Mouse (Mus musculus): ENCODE data around the gene Nhlrc3.
A peak's percentile ranks its signal among the peaks of the same experiment; 100 is the strongest.

The Nhlrc3 gene

GRCm38 (mm10) chr3:53454561-53454960, 8.6 kb downstream of the Nhlrc3 start:
- DNase-seq (ENCODE audit: low spot score in 2 of 2), result no peak

- no peak for DNase-seq (ENCODE audit: low spot score in 2 of 2)
Observed at GRCm38 (mm10) chr3:53454005-53454404, 9.1 kb downstream of the Nhlrc3 start.

GRCm38 (mm10) chr3:53453346-53453745, 9.8 kb downstream of the Nhlrc3 start:
- no peak for DNase-seq (ENCODE audit: low spot score in 2 of 2)

DNA sequence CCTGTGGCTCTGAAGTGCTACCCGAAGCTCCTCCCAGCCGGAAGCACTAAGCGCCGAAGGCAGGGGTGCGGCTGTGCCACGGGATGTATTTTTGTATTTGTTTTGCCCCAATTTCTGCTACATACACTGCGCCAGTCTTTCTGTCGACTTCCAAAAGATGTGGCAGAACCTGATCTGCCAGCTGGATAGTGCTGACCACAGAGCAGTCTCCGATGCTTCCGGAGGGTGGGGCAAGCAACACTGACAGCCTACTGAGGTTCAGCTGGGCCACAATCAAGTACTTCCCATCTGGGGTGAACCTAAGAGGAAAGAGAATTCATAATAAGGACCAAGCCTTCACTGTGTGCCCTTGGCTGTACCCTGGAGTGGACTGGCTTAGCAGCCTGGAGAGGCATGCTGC, 10.8 kb downstream of the Nhlrc3 start:
- DNase-seq (ENCODE audit: low spot score in 2 of 2), result peak; percentile 53 to 69

- no peak for DNase-seq (ENCODE audit: low spot score in 2 of 2)
Observed at GRCm38 (mm10) chr3:53450666-53451065, 12.5 kb downstream of the Nhlrc3 start.

DNA sequence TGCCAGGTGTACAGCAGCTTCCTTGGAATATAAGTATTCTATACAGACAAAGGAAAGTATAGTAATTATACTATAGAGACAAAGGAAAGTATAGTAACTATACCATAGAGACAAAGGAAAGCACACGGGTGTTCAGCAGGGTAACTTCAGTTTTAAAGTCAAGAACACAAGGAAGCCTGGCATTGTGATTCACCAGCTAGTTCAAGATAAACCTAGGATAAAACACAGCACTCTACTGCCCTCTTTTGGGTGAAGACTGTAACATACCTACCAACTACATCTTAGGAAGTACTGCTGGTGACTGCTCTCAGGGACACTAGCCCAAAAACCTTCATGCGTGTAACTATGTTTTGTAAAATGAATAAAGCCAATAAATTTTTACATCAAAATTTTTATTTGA, 14.9 kb downstream of the Nhlrc3 start:
- no peak for DNase-seq (ENCODE audit: low spot score in 2 of 2)

- DNase-seq (ENCODE audit: low spot score in 2 of 2), result no peak
Observed at GRCm38 (mm10) chr3:53446801-53447200, 16.3 kb downstream of the Nhlrc3 start.

GRCm38 (mm10) chr3:53445540-53445939, 17.6 kb downstream of the Nhlrc3 start:
- no peak for DNase-seq (ENCODE audit: low spot score in 2 of 2)

GRCm38 (mm10) chr3:53436550-53436949, 26.6 kb downstream of the Nhlrc3 start:
- DNase-seq (ENCODE audit: low spot score in 2 of 2), result no peak

DNA sequence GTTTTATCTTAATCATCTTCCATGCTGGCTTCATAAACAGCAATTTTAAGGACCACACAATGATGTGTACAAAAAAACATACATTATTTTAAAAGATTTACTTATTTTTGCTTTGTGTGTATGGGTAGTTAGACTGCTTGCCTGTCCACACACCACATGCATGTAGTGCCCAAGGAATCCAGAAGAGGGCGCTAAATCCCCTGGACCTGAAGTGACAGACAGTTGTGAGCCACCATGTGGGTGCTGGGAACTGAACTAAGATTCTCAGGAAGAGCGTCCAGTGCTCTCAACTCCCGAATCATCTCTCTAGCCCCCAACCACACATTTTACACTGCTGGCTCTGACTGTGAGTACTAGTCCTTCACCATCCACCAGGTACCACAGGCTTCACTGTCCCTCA, 28.5 kb downstream of the Nhlrc3 start:
- no peak for DNase-seq (ENCODE audit: low spot score in 2 of 2)

DNA sequence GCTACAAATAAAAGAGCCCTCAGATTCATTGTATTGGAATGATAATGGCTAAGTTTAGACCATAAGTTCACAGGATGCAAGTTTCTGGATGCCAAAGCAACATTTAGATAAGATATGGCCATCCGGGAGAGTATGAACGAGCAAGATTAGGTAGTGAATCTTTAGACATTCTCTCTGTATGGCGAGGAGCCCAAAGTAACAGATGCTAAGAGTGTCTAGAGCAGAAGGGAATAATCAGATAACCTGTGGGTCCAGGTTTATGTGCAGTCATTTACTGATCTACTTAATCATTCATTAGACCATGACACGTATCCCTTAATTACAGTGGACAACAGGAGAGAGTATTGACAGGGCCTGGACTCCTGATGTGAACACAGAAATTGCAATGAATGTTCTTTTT, 39.6 kb downstream of the Nhlrc3 start:
- DNase-seq (ENCODE audit: low spot score in 2 of 2), result no peak

- DNase-seq (ENCODE audit: low spot score in 2 of 2), result no peak
Observed at GRCm38 (mm10) chr3:53422691-53423090, 40.4 kb downstream of the Nhlrc3 start.

- DNase-seq (ENCODE audit: low spot score in 2 of 2), result no peak
Observed at GRCm38 (mm10) chr3:53421656-53422055, 41.5 kb downstream of the Nhlrc3 start.

DNA sequence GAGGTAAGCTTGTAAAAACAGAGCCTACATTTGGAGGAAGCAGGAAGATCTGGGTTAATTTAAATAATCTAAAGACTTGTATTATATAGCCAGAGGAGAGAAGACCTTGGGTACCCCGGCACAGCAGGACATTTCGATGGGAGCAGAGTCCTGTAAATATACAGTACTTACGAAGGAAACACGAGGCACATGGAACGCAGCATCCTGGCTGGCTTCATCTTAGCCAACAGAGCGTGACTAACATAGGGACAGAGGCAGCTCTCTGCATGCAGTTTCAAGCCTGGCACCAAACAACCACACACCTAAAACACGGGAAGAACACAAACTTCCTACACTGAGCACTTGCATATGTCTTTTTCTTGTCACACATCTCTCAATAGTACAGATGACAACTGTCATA, 45.4 kb downstream of the Nhlrc3 start:
- no peak for DNase-seq (ENCODE audit: low spot score in 2 of 2)

DNA sequence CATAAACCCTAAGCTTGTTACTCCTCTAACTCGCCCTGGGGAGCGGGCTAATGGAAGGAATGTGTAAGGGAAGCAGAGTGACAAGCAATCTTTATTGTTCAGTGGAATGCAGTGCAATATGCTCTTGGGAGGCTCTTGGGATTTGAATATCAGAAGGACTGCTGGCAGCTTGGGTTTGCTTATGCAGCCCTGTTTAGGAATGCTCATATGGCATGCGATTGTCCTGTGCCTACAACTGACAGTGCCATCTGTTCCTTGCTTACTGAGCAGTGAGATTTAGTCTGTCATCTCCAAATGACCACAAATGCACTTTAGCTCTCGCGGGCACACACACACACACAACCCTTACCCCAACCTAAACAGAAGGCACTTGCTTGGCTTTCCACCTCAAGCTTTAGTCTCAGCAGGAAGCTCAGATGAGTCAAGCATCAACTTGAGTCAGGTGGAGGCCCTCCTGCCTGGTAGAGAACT, 47.1 kb downstream of the Nhlrc3 start:
- no peak for DNase-seq (ENCODE audit: low spot score in 2 of 2)

DNA sequence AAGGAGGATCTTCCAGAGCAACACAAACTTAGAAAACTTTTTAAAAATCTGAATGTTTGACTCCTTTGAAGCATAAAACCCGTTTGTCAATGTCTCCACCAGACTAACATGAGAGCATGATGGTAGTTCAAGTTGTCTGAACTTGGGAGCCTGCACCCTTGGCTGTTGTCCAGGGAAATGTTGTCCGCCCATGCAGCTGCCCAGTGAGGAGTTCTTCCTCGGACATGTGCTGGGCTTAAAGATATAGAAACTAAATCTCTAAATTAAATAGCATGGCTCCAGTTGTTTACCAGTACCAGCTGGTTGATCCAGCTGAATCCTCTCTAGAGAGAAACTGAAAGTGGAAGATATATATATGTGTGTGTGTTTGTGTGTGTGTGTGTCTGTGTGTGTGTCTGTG, 49.2 kb downstream of the Nhlrc3 start:
- no peak for DNase-seq (ENCODE audit: low spot score in 2 of 2)

DNA sequence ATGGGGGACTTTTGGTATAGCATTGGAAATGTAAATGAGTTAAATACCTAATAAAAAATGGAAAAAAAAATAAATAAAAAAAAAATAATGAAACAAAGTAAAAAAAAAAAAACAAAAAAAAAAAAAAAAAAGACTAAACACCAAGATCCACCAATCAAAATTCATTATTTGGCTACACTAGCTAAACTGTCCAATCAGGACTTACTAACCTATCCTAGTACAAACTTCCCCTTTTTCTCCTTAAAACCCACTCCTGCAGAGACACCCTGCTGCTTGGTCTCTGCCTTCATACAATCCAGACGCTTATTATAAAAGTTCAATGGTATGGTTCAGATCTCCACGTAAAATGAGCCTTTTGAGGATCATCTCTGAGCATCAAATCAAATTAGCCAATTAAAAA, 49.7 kb downstream of the Nhlrc3 start:
- DNase-seq (ENCODE audit: low spot score in 2 of 2), result no peak

DNA sequence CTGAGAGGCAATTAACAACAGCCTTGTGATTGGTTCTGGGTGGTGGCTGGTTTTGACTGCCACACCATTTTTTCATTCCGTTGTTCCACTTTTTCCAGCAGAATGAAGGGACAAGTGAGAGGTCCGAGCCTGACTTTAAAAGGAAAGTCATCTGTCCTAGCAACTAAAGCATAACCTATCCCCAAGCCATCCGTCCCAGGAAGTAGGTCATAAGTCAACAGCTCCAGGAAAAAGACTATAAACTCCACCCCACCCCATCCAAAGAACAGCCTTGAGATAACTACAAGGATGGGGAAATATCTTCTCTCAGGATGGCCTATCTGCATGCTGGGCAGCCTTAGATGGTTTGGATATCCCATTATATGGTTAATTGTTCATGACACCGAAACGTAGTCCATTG, 50.9 kb downstream of the Nhlrc3 start:
- no peak for DNase-seq (ENCODE audit: low spot score in 2 of 2)

DNA sequence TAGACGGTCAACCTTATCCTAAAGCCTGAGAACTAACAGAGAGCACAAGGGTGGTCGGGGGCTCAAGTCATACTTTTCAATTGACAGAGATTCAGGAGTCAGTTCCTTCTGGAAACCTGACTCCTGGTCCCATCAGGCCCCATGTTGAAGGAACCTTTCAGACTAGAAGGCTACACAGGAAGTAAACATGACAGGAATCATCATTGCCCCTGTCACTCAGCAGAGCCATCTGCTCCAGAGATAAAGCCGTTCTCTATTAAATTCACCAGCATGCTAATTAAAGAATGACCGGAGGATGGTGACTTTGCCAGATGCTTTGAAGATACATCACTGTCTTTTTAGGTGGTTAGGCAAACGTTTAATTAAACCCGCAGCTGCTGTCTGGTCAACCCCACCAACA, 53.1 kb downstream of the Nhlrc3 start:
- no peak for DNase-seq (ENCODE audit: low spot score in 2 of 2)

DNA sequence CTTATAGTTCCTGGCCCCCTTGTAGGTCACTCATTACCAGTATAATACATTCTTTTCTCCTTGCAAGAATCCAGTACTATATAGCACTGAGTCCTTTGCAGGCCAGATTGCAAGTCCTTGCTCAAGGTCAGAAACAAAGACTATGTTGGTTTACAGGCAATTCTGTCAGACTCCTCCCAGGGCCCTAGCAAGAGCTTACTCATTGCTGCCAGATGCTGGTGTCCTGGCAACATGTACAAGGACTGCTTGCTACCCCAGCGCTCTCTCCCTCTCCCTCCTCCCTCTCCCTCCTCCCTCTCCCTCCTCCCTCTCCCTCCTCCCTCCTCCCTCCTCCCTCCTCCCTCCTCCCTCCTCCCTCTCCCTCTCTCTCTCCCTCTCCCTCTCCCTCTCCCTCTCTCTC, 56.0 kb downstream of the Nhlrc3 start:
- no peak for DNase-seq (ENCODE audit: low spot score in 2 of 2)
